Mouse (Mus musculus) ovary, adult 18-20 months (tissue): ENCODE data around the gene Cygb.

Experiments
- DNase-seq: peaks from one replicate; pipeline ENCODE4 v3.0.0; 2022; ENCODE audit warnings: low spot score, mixed read lengths

Cygb gene

DNA sequence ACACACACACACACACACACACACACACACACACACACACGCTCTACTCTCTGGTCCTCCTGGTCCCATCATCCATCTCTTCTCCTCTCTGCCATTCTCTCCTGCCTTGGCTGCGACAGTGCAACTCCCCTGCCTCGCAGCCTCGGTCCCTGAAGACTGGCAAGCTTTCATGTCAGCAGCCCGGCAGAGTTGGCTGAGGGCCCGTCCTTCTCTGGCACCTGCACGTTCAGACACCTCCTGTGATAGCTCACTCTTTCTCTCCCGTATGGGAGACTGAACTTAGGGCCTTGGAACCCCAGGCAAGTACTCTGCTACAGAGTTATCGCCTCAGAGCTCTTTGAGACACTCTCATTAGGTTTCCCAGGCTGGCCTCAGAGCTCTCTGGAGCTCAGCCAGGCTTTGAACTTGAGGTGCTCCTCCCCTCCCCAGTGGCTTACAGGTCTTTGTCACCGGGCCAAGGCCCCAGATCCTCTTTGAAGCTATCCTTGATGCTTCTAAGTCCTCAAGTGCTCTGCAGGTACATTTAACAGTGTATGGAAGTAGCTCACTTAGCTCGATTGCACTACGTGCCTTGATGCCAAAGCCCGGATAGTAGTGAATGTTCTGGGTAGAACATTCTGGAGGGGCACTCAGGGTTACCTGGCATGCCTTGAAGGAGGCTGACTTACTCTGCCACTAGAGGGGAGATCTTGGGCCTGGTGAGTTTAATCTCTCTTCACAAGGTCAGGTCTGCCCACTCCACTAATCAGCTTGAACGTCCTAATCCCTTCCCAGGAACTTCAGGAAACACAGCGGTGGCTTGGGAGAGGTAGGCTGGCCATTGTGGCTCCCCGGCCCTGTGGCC lies 2.5 kb upstream of the Cygb start:
- DNase-seq: no peak

- DNase-seq: no peak
Measured at GRCm38 (mm10) chr11:116653709-116654221, 348 bp downstream of the Cygb start.

GRCm38 (mm10) chr11:116653234-116653633 lies 879 bp downstream of the Cygb start, which contains the start of gene Prcd:
TSS of gene Prcd (plus strand) at chr11:116653534.
- DNase-seq: no peak

DNA sequence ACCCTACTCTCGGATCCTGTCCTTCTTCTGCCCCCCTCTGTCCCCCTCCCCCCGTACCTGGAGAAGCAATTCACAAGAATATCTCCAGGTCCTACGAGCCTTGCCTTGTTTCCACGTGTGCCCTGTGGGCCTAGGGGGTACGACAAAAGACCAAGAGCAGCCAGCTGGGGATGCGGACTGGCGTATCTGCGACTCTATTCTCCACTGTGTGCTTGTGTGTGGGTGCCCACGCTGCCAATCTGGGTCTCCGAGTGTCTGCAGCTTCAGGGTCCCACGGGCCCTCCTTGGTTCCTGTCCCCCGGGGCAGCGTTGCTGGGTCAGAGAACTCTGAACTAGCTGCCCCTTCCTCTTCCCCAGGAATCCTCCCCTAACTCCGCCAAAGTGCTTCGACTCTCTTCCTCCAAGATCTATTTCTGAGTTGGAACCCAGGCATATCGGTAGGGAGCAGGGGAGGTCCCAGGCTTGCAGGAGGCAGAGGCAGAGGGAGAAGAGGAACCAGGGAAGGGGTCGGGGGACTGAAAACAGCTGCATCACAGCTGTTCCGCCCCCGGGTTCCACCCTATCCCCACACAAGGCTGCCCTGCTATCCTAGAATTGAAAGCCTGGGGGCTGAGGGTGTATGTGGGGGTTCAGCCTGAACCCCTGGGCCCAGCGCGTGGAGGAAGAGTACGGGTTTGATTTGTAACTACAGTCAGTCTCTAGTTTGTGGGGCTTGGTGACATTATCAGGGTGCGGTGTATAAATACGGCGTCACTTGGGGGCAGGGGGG lies 1.6 kb downstream of the Cygb start:
- DNase-seq: no peak

GRCm38 (mm10) chr11:116651339-116651738 lies 2.8 kb downstream of the Cygb start:
- DNase-seq: no peak

- no peak for DNase-seq
Measured at GRCm38 (mm10) chr11:116650811-116651210, 3.3 kb downstream of the Cygb start.

GRCm38 (mm10) chr11:116649711-116650337 lies 4.3 kb downstream of the Cygb start:
- DNase-seq: no peak

DNA sequence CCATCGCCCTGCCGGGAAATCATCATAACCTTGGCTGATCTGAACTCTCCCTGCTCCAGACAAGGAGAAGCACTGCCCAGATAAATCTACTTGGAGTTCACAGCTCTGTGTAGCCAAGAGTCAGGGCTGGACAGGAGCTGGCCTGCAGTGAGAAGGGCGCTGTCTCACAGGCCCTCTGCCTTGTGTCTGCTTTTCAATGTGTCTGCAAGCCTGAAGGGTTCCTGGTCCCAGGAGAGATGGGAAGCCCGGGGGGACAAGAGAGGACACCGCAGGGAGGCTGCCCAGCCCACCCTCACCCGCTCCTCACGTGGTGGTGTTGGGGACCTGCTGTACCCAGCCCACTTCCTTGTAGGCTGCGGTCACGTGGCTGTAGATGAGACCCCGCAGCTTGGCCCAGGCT lies 5.1 kb downstream of the Cygb start:
- no peak for DNase-seq

DNA sequence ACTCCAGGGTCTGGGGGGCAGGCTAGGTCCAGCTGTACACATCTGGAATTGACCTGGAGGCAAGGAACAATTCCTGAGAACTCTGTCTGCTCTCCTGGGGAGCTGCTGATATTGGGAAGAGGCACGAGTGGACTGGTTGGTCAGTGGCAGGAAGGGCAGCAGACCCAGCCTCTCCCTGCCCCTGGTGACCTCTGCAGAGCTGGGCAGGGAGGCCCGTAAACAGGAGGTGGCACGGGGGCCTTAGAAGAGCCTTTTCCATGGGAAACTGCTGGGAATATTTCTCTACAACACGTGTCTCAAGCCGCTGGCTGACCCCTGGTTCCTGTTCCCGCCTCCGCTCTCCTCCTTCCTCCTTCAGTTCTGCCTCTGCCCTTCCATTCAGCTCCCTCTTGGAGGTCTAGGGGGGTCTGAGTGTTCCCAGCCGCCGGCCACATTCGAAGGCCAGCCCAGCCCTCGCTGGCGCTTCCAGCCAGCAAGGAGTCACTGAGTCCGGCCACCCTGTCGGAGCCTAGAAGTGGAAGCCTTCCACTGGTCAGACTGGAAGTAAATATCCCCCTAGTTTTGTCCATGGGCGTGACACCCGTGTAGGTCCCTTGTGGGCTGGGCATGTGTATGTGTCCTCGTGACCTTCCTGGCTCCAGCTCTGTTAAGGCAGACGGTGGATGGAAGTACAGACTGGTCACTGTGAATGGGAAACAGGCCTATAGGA lies 5.7 kb downstream of the Cygb start:
- peak; percentile 65 for DNase-seq

DNA sequence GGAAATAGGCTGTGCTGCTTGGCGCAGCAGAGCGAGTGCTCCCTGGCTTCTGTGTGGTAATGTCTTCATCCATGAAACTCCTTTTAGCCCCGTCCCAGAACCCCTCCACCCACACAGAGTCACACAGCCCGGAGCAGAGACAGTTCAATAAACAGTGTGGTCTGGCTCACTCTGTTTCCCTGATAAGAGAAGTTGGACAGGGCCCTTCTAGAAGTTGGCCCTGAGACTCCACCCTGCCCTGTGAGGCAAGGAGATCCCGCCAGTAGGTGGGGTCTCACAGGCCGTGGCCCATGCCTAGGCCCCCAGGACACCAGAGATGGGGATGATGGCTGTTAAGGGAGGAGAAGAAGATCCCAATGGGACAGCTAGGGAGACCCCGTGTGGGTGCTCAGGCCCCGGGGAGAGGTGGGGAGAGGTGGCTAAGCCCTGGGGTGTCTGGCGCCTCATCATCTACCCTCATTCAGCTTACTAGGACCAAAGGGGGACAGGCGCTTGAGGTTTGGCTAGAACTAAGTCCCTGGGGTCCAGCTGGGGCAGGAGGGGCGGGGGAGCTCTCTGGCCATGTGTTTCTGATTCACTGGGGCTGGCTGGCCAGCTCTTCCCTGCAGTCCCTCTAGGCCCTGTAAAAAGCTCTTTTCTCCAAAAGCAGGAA lies 6.6 kb downstream of the Cygb start:
- DNase-seq: peak; percentile 70

GRCm38 (mm10) chr11:116646771-116647170 lies 7.3 kb downstream of the Cygb start:
- no peak for DNase-seq

DNA sequence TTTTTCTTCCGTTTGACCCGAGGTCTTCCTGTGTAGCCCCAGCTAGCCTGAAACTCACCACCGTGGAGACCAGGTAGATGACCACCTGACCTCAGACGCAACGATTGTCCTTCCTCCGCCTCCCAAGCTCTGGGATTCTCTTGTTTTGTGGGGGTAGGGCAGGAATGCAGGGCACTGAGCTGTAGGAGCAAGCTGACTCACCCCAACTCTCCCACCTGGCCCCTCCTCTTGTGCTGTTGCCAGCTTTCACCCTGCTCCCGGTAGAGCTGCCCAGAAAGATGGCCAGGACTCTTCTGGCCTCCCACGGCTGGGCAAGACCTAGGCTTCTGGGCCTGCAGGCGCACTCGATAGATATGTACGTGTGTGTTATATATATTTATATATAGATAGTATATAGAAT lies 8.0 kb downstream of the Cygb start:
- no peak for DNase-seq

- DNase-seq: no peak
Measured at GRCm38 (mm10) chr11:116645446-116646110, 8.5 kb downstream of the Cygb start.

DNA sequence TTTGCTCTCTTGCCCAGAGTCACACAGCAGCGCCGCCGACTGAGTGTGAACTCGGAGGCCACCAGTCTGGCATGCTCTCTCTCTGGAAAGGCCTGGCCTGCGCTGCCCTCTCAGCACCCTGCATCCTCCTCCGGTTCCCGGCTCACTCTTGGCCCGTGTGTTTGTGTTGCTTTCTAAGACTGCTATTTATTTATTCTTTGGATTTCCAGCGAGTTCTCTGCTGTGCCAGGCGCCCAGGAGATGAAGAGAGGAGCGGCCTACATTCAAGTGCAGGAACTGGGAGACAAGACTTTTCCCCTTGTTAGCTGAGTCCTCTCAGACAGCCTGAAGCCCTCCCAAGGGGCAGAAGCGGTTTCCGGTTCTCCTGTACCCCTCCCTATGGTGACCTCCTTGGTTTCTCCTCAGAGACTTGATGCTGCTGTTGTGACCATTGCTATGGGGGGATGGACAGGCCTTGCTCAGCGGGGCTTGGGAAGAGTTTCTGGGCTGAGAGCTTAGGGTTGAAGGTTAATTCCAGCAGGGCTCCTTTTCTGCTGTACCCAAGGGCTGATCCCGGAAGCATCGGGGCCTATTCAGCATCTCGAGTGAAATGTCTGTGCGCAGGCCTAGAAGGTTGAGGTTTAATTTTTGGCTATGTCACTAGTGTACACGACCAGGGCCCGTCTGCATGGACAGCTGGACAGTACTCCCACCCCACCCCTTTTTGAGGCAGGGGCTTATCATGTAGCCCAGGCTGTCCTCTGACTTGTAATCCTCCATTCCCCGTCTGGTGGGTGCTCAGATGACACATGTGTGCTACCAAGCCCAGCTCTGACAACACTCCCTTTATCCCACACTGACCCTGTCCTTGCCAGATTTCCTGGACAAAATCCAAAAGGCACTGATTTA lies 9.6 kb downstream of the Cygb start:
- no peak for DNase-seq

- no peak for DNase-seq
Measured at GRCm38 (mm10) chr11:116643579-116644224, 10.4 kb downstream of the Cygb start.

DNA sequence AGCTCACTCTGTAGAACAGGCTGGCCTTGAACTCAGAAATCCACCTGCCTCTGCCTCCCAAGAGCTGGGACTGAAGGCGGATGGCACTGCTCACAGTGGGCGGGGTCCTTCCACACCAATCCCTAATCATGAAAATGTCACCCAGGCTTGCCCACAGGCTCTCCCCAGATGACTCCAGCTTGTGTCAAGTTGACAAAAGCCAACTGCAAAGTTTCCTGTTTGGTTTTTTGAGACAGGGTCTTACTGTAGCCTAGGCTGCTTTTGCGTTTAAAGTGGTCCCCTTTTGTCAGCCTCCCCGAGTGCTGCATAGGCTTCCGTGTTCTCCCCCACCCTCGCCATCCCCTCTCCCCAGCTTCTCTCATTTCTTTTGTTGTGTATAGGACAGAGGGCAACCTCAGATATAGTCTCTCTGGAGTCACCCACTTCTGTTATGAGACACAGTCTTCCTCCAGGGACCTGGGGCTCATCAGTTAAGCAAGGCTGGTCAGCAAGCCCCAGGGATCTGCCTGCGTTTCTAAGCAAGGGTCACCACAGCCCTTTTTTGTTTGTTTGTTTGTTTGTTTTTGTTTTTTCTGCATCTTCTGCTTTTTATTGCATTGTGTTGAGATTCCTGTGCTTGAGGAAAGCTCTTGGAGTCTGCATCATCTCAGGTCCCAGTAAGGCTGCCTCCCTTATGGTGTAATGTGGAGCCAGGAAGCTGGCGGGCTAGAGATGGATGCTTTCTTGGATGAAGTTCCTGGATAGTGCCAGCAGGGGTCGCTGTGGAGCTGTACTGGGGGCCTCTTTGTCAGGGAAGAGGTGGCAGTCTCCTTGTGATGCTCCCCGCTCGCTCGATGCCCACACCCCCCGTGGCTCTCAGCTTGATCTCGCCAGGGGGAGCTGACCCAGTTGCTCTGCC lies 11.2 kb downstream of the Cygb start:
- peak; percentile 75 for DNase-seq

DNA sequence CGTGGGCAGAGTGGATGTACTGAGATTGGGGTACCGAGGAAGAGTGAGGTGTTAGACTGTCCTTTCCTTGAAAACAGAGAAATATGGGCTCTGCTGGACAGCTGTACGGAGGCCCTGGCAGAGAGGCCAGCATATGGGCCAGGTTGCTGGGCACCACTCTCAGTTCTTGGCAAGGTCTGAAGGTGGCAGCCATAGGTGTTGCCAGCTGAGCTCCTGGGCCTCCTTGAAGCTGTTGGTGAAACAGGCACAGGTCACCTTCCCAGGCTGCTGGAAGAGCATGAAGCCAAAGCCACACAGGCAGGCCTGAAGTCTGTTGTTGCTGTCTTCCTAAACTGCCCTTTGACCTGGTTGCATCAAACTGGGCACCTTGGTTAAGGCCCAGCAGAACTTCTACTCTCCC lies 12.4 kb downstream of the Cygb start:
- no peak for DNase-seq

GRCm38 (mm10) chr11:116641168-116641567 lies 12.9 kb downstream of the Cygb start:
- no peak for DNase-seq
